Mouse (Mus musculus) midbrain, embryonic 14.5 days (tissue): ENCODE results near the gene Gtpbp10. TPM values are rescaled to one million over a fixed set of nuclear protein-coding genes. Genes with fewer than 3 reads are reported as not detected.

Experiments used
- ATAC-seq: fragments of 200-750 bp; cut with Nextera tagmentation; 2 replicates; pipeline ENCODE4 v1.8.0; 2017; ENCODE audit warnings: moderate number of reproducible peaks, moderate library complexity; ENCODE audit not compliant: low FRiP score, low TSS enrichment
- DNase-seq: peaks from one replicate; pipeline ENCODE4 v3.0.0-alpha.2; 2015
- H3K27ac ChIP-seq: fragments of 300-500 bp; sonication (generic); replicated peaks from 2 replicates; pipeline ENCODE4 v1.5.1; 2014; ENCODE audit warnings: mild to moderate bottlenecking, low read depth, low read length, moderate library complexity
- H3K27me3 ChIP-seq: fragments of 300-500 bp; sonication (generic); 2 replicates; pipeline ENCODE4 v1.6.1; 2014; ENCODE audit warnings: low read length, control low read depth, mixed read lengths; ENCODE audit not compliant: control insufficient read depth, insufficient read depth
- H3K36me3 ChIP-seq: fragments of 300-500 bp; sonication (generic); 2 replicates; pipeline ENCODE4 v1.6.1; 2014; ENCODE audit warnings: low read length, control low read depth; ENCODE audit not compliant: control insufficient read depth, insufficient read depth
- H3K4me1 ChIP-seq: fragments of 300-500 bp; sonication (generic); 2 replicates; pipeline ENCODE4 v1.6.1; 2014; ENCODE audit warnings: mild to moderate bottlenecking, antibody characterized with exemption, low read length, control low read depth; ENCODE audit not compliant: control insufficient read depth, insufficient read depth
- H3K4me2 ChIP-seq: fragments of 300-500 bp; sonication (generic); 2 replicates; pipeline ENCODE4 v1.6.1; 2014; ENCODE audit warnings: mild to moderate bottlenecking, low read length, moderate library complexity
- H3K4me3 ChIP-seq: fragments of 300-500 bp; sonication (generic); replicated peaks from 2 replicates; pipeline ENCODE4 v1.5.1; 2014; ENCODE audit warnings: low read depth, low read length
- H3K9ac ChIP-seq: fragments of 300-500 bp; sonication (generic); replicated peaks from 2 replicates; pipeline ENCODE4 v1.6.1; 2014; ENCODE audit warnings: mild to moderate bottlenecking, low read length, moderate library complexity
- H3K9me3 ChIP-seq: fragments of 300-500 bp; sonication (generic); 2 replicates; pipeline ENCODE4 v1.6.1; 2016; ENCODE audit warnings: low read length, control low read depth, mixed read lengths; ENCODE audit not compliant: control insufficient read depth
- WGBS: fragments of 180-500 bp; shearing (Covaris S2); extraction: QIAGEN DNeasy Blood & Tissue Kit; methylation state at CpG from one replicate; pipeline ENCODE4 v1.1.7; 2014; 5-methylcytosine and 5-hydroxymethylcytosine counted together
- polyA plus RNA-seq: library from polyadenylated mRNA; unstranded; fragments of >200 nt; fragmentation: Nextera tagmentation; extraction: Ambion mirVana; gene quantifications from 2 replicates; pipeline ENCODE4 v1.2.1, GENCODE M21; 2014

The Gtpbp10 gene
- polyA plus RNA-seq, 1 experiment from 2014 or later: 26.9 TPM

DNA sequence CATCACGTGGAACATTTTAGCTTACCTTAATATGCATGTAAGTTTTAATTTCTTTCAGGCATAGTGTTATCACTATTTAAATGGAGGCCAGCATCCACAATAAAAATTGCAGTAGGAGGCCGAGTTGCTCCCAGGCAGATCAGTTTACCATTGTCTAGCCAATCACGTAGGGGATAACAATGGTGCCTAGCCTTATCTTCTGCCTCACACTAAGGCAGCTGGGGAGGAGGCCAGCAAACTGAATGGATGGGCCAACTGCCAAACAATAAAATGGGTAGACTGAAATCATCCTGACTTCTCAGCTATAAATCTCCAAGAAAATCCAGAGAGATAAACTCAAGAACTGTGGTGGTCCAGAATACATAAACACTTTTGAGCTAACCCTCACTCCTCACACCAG, 19.6 kb downstream of the Gtpbp10 start:
- H3K4me3 ChIP-seq: no peak overlapping the region
- no peak overlapping the region for H3K27ac ChIP-seq
- no peak for ATAC-seq
- H3K4me2 ChIP-seq: no peak overlapping the region
- no peaks in the 10 kb centered on the region for H3K9me3 ChIP-seq
- H3K27me3 ChIP-seq: no peaks in the 10 kb centered on the region
- no peak overlapping the region for H3K9ac ChIP-seq
- peak; percentile 27 for DNase-seq
- 65% methylated on average over 3 of the region's 3 CpGs for WGBS
- peaks cover 49% of the 10 kb centered on the region for H3K36me3 ChIP-seq
- no peaks in the 10 kb centered on the region for H3K4me1 ChIP-seq

DNA sequence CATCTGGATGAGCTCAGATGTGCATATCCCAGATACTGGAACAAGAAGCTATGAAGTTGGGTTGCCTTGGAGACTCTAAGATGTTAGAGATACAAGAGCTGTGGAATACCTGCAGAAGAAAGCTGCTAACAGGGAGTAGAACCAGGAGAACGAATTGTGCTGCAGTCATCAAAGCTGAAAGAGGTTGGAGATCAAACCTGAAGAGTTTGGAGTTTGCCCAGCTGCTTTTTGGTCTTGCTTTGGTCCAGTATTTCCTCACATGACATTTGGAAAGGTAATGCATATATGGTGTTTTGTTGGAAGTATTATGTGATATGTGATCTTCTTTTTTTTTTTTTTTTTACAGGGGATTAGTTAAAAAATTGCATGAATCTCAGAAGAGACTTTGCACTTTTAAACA, 23.2 kb downstream of the Gtpbp10 start:
- no peaks in the 10 kb centered on the region for H3K4me1 ChIP-seq
- no peak overlapping the region for H3K4me2 ChIP-seq
- H3K36me3 ChIP-seq: peaks cover 18% of the 10 kb centered on the region
- H3K4me3 ChIP-seq: no peak overlapping the region
- no peaks in the 10 kb centered on the region for H3K9me3 ChIP-seq
- H3K27me3 ChIP-seq: no peaks in the 10 kb centered on the region
- ATAC-seq: no peak
- 93% methylated on average over 1 of the region's 1 CpGs for WGBS
- no peak overlapping the region for H3K27ac ChIP-seq
- no peak for DNase-seq
- no peak overlapping the region for H3K9ac ChIP-seq

DNA sequence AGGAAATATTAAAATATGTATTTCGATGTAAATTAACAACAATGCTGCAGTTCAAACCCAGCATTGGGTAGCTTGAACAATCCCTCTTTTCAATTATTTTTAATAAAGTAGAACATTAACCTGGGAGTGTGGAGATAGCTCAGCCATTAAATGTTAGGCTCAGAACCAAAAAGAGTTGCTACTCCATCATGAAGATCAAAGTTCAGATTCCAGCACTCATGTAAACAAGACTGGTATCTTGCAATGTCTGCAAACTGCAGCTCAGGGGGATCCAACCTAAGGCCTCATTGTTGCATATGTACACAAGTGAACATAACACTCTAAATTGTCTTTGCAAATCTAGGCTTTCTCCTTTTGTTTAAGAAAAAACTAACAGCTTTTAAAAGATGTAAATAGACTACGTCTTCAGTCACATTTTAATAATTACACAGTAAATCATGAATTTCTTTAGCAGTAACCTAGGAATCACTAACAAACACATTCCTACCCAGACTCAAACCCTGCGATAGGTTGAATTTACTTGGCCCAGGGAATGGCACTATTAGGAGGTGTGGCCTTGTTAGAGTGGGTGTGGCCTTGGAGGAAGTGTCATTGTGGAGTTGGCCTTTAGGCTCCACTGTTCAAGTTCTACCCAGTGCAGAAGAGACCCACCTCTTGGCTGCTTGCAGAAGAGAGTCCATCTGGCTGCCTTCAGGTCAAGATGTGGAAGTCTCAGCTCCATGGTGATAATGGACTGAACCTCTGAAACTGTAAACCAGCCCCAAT, 25.5 kb downstream of the Gtpbp10 start:
- H3K36me3 ChIP-seq: peaks cover 7% of the 10 kb centered on the region
- no peak overlapping the region for H3K4me3 ChIP-seq
- H3K9ac ChIP-seq: no peak overlapping the region
- WGBS: 93% methylated on average over 3 of the region's 3 CpGs
- no peak overlapping the region for H3K27ac ChIP-seq
- DNase-seq: no peak
- H3K27me3 ChIP-seq: no peaks in the 10 kb centered on the region
- no peak overlapping the region for H3K4me2 ChIP-seq
- H3K4me1 ChIP-seq: no peaks in the 10 kb centered on the region
- no peaks in the 10 kb centered on the region for H3K9me3 ChIP-seq
- no peak for ATAC-seq

DNA sequence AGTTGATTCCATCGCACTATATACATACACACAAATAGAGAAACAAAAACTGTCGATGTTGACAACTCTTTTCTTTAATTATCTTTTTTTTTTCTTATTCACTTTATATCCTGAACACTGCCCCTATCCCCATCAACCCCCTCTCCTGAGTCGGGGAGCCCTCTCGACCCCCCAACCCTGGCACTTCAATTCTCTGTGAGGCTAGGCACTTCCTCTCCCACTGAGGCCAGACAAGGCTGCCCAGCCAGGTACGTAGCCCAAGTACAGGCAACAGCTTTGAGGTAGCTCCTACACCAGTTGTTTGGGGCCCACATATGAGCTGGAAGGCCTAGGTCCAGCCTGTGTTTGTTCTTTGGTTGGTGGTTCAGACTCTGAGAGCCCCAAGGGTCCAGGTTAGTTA, 43.9 kb downstream of the Gtpbp10 start:
- peak overlapping the region; percentile 76 for H3K4me2 ChIP-seq
- 78% methylated on average over 5 of the region's 5 CpGs for WGBS
- no peaks in the 10 kb centered on the region for H3K9me3 ChIP-seq
- ATAC-seq: no peak
- no peaks in the 10 kb centered on the region for H3K27me3 ChIP-seq
- 0 out of 2 replicates have a peak, but pooled peaks cover 5% of the 10 kb centered on the region for H3K4me1 ChIP-seq
- H3K4me3 ChIP-seq: peak overlapping the region; percentile 77; the same call in 1 of the 2 replicates
- no peak overlapping the region for H3K27ac ChIP-seq
- no peaks in the 10 kb centered on the region for H3K36me3 ChIP-seq
- no peak overlapping the region for H3K9ac ChIP-seq
- no peak for DNase-seq

DNA sequence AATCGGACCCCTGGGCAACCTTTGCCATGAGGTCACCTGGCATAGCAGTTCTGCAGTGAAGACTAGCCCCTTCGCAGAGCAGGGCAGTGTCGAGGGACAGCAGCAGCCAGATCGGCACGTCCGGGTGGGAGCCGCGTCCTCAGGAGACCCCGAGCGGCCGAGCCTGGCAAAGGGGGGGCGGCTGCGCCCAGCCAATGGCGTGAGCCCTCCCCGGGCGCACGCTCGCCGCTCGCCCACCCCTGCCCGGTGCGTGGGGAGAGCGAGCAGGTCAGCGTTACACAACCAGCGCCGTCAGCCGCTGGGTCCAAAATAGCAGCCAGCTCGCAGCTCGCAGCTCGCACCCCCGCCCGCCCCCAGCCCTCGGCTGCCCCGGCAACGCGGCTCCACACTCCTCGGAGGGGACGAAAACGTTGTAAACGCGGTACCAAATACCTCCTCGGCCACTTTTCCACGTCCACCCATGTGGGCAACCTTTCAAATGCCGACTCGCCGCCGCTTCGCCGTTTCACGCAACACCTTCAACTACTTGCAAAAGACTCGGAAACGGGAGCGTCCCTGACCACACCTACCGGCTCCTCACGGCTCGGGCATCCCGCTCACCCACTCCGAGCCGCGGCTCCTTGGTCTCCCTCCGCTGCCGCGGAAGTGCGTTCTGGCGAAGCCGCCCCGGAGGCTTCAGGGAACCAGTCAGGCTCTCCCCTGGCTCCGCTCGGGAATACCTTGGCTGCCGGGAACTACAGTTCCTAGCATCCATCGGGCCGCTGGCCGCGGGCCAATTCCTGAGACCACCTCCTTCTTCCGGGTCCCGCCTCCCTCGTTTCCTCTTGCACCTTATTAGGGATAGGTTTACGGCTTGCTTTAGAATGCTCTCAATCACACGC, 44.9 kb downstream of the Gtpbp10 start, which contains the start of gene Cldn12:
Gene Cldn12 (minus strand): TSS at position 763 of the 881 bp plus-strand sequence.
- H3K4me3 ChIP-seq: peak within 1 kb of the TSS; percentile 77
- no peaks in the 10 kb centered on the region for H3K36me3 ChIP-seq
- DNase-seq (peak; percentile 99), ATAC-seq (peak; percentile 93)
- H3K4me1 ChIP-seq: 0 out of 2 replicates have a peak, but pooled peaks cover 5% of the 10 kb centered on the region
- H3K9ac ChIP-seq: peak within 1 kb of the TSS; percentile 72
- peak within 1 kb of the TSS; percentile 76 for H3K4me2 ChIP-seq
- H3K27me3 ChIP-seq: no peaks in the 10 kb centered on the region
- WGBS: under 1% methylated on average over 79 of the region's 79 CpGs
- H3K27ac ChIP-seq: peak within 1 kb of the TSS; percentile 85
- H3K9me3 ChIP-seq: no peaks in the 10 kb centered on the region

DNA sequence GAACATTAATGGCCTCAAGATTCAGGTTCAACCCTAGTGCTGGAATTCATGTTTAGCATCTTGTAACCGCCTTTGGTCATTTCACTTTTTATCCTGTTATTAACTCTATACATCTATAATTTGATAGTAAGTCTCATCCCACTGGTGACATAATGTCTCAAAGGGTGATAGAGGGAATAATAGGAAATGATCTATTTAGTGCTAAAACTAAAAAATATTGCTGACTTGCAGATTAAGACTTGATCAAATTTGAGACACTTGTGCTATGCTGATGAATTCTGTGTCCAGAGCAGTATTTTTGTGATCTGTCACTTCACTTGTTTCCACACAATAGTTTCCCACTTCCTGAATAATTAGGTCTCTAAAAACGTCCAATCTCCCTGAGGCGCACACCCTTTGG, 47.9 kb downstream of the Gtpbp10 start:
- H3K4me3 ChIP-seq: no peak overlapping the region
- no peaks in the 10 kb centered on the region for H3K27me3 ChIP-seq
- 83% methylated on average over 3 of the region's 3 CpGs for WGBS
- 0 out of 2 replicates have a peak, but pooled peaks cover 10% of the 10 kb centered on the region for H3K4me1 ChIP-seq
- no peak overlapping the region for H3K9ac ChIP-seq
- no peak overlapping the region for H3K4me2 ChIP-seq
- H3K27ac ChIP-seq: no peak overlapping the region
- no peak for DNase-seq
- H3K9me3 ChIP-seq: no peaks in the 10 kb centered on the region
- 0 out of 2 replicates have a peak, but pooled peaks cover 3% of the 10 kb centered on the region for H3K36me3 ChIP-seq
- ATAC-seq: no peak

DNA sequence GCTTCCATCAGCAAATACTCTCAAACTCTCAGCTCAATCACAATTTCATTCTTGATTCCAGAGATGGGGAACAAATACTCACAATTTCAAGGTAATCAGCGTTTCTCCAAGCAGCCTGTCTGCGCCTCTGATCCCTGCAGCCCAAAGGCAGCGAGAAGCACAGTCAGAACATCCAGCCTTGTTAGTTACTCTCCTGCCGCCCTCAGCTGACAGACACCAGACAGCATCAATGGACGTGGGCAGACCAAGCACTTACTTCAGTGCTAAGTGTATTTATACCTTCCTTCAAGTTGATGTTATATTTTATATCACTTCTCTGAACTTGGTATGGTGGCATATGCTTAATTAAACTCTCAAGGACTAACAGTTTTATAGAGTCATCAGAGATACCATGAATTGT, 48.3 kb downstream of the Gtpbp10 start:
- no peak overlapping the region for H3K9ac ChIP-seq
- H3K4me3 ChIP-seq: no peak overlapping the region
- H3K27me3 ChIP-seq: no peaks in the 10 kb centered on the region
- no peaks in the 10 kb centered on the region for H3K9me3 ChIP-seq
- H3K4me2 ChIP-seq: no peak overlapping the region
- WGBS: 71% methylated on average over 5 of the region's 5 CpGs
- 0 out of 2 replicates have a peak, but pooled peaks cover 3% of the 10 kb centered on the region for H3K36me3 ChIP-seq
- H3K27ac ChIP-seq: no peak overlapping the region
- H3K4me1 ChIP-seq: 0 out of 2 replicates have a peak, but pooled peaks cover 10% of the 10 kb centered on the region
- no peak for DNase-seq
- no peak for ATAC-seq

DNA sequence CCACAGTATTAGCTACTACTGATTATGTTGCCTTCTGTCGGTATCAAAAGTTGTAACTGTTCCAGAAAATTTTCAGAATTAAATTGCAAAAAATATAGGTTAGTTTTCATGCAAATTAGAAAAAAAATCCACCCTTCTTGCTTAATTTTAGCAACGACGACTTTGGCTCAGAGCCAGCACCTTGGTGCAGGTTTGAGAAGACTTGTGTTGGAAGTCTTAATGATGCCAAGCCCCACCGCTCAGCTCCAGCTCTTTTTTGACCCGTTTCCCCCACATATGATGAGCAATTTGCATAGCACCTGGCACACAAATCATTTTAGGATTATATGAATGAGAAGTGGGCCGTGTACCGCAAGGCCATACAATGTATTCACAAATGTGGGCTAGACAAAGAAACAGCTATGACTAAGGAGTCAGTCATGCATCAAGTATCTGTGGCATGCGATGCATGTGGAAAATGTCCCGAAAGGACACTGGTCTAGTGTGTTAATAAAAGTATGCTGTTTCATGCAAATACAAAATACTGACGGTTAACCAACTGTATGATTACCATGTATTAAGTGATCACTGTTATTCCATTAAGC, 48.9 kb downstream of the Gtpbp10 start:
- no peaks in the 10 kb centered on the region for H3K27me3 ChIP-seq
- no peak overlapping the region for H3K9ac ChIP-seq
- H3K4me1 ChIP-seq: 0 out of 2 replicates have a peak, but pooled peaks cover 10% of the 10 kb centered on the region
- no peak overlapping the region for H3K4me2 ChIP-seq
- ATAC-seq: no peak
- H3K4me3 ChIP-seq: no peak overlapping the region
- no peak for DNase-seq
- 62% methylated on average over 10 of the region's 10 CpGs for WGBS
- no peak overlapping the region for H3K27ac ChIP-seq
- 0 out of 2 replicates have a peak, but pooled peaks cover 3% of the 10 kb centered on the region for H3K36me3 ChIP-seq
- no peaks in the 10 kb centered on the region for H3K9me3 ChIP-seq
